Mouse (Mus musculus) embryo, embryonic 10 days (tissue): ENCODE data around the gene Anks1b.

ENCODE experiments used
- DNase-seq: peaks from one replicate; pipeline ENCODE4 v3.0.0-alpha.2; 2015; ENCODE audit warnings: low spot score

Gene Anks1b

GRCm38 (mm10) chr10:90169941-90170580 is 296.8 kb downstream of the Anks1b start:
- no peak for DNase-seq

GRCm38 (mm10) chr10:90190366-90190765 is 317.1 kb downstream of the Anks1b start:
- no peak for DNase-seq

GRCm38 (mm10) chr10:90196936-90197335 is 323.6 kb downstream of the Anks1b start:
- DNase-seq, result no peak

GRCm38 (mm10) chr10:90210044-90210443 is 336.7 kb downstream of the Anks1b start:
- DNase-seq, result no peak

- DNase-seq, result no peak
Measured at GRCm38 (mm10) chr10:90220470-90220869, 347.2 kb downstream of the Anks1b start.

GRCm38 (mm10) chr10:90222793-90223495 is 349.6 kb downstream of the Anks1b start:
- no peak for DNase-seq

- peak; percentile 13 for DNase-seq
Measured at GRCm38 (mm10) chr10:90235273-90235672, 362.0 kb downstream of the Anks1b start.

GRCm38 (mm10) chr10:90237290-90237689 is 364.0 kb downstream of the Anks1b start:
- no peak for DNase-seq

GRCm38 (mm10) chr10:90258944-90259714 is 385.8 kb downstream of the Anks1b start:
- no peak for DNase-seq

GRCm38 (mm10) chr10:90271321-90271720 is 398.0 kb downstream of the Anks1b start:
- no peak for DNase-seq

- DNase-seq, result no peak
Measured at GRCm38 (mm10) chr10:90273311-90273710, 400.0 kb downstream of the Anks1b start.

- no peak for DNase-seq
Measured at GRCm38 (mm10) chr10:90286589-90286988, 413.3 kb downstream of the Anks1b start.

- DNase-seq, result no peak
Measured at GRCm38 (mm10) chr10:90303249-90303648, 429.9 kb downstream of the Anks1b start.

GRCm38 (mm10) chr10:90306156-90306555 is 432.8 kb downstream of the Anks1b start:
- peak; percentile 9 for DNase-seq

- DNase-seq, result no peak
Measured at GRCm38 (mm10) chr10:90307931-90308555, 434.7 kb downstream of the Anks1b start.

GRCm38 (mm10) chr10:90329781-90330180 is 456.5 kb downstream of the Anks1b start:
- no peak for DNase-seq

GRCm38 (mm10) chr10:90345394-90345793 is 472.1 kb downstream of the Anks1b start:
- DNase-seq, result no peak

GRCm38 (mm10) chr10:90356258-90356657 is 482.9 kb downstream of the Anks1b start:
- no peak for DNase-seq

- DNase-seq, result no peak
Measured at GRCm38 (mm10) chr10:90357169-90357907, 484.0 kb downstream of the Anks1b start.

- DNase-seq, result no peak
Measured at GRCm38 (mm10) chr10:90369015-90369414, 495.7 kb downstream of the Anks1b start.

GRCm38 (mm10) chr10:90370751-90371150 is 497.4 kb downstream of the Anks1b start:
- no peak for DNase-seq

GRCm38 (mm10) chr10:90373469-90373868 is 500.2 kb downstream of the Anks1b start:
- DNase-seq, result peak; percentile 60
